Mouse (Mus musculus): ENCODE data around the gene Rhoc. TPM values are rescaled to one million over a fixed set of nuclear protein-coding genes. Genes with fewer than 3 reads are reported as not detected.

The Rhoc gene
- polyA plus RNA-seq, 1 experiment from 2014 or later, result 40.1 TPM

Other genes with a start within 250 kb of the Rhoc start
- 7.6 and 10.2 TPM in 2 replicates for gene Slc16a1, start 149.7 kb upstream of the Rhoc start, polyA plus RNA-seq (2014; fragmentation: Nextera tagmentation; extraction: Ambion mirVana)
- gene Ppm1j, start 7.3 kb upstream of the Rhoc start, polyA plus RNA-seq (2014; fragmentation: Nextera tagmentation; extraction: Ambion mirVana), result 0.23 and 3.1 TPM in 2 replicates
- 0.06 TPM in 1 of 2 replicates, not detected in the other for gene Fam19a3, start 6.5 kb upstream of the Rhoc start, polyA plus RNA-seq (2014; fragmentation: Nextera tagmentation; extraction: Ambion mirVana)
- gene Mov10, start 30.2 kb downstream of the Rhoc start, polyA plus RNA-seq (2014; fragmentation: Nextera tagmentation; extraction: Ambion mirVana), result 3.8 and 7.4 TPM in 2 replicates
- gene St7l, start 75.6 kb downstream of the Rhoc start, polyA plus RNA-seq (2014; fragmentation: Nextera tagmentation; extraction: Ambion mirVana), result 39.4 and 39.5 TPM in 2 replicates
- 154 and 187 TPM in 2 replicates for gene Capza1, start 76.1 kb downstream of the Rhoc start, polyA plus RNA-seq (2014; fragmentation: Nextera tagmentation; extraction: Ambion mirVana)
- 0.81 and 0.91 TPM in 2 replicates for gene Wnt2b, start 173.5 kb downstream of the Rhoc start, polyA plus RNA-seq (2014; fragmentation: Nextera tagmentation; extraction: Ambion mirVana)

All from neural tube, embryonic 14.5 days (tissue).